Mouse (Mus musculus) stomach, postnatal 0 days (tissue): ENCODE measurements at regions not wholly inside any gene's neighbourhood (a gene's known extent, or its start where the extent isn't known, plus 50 kb on each side); places are given as distances from the start of the nearest gene placed in this dataset.

Experiments
- ATAC-seq: fragments of 200-750 bp; cut with Nextera tagmentation; 2 replicates; pipeline ENCODE4 v1.8.0; 2017; ENCODE audit not compliant: low FRiP score, low TSS enrichment
- DNase-seq: peaks from one replicate; pipeline ENCODE4 v3.0.0-alpha.2; 2016; ENCODE audit warnings: low spot score
- H3K27ac ChIP-seq: fragments of 300-500 bp; sonication (generic); replicated peaks from 2 replicates; pipeline ENCODE4 v1.5.1; 2014; ENCODE audit warnings: mild to moderate bottlenecking, control low read depth
- H3K27me3 ChIP-seq: fragments of 300-500 bp; sonication (generic); 2 replicates; pipeline ENCODE4 v1.6.1; 2014; ENCODE audit warnings: low read length; ENCODE audit not compliant: control insufficient read depth, insufficient read depth
- H3K36me3 ChIP-seq: fragments of 300-500 bp; sonication (generic); 2 replicates; pipeline ENCODE4 v1.6.1; 2014; ENCODE audit warnings: low read length, mixed read lengths; ENCODE audit not compliant: control insufficient read depth, insufficient read depth
- H3K4me1 ChIP-seq: fragments of 300-500 bp; sonication (generic); replicated peaks from 2 replicates; pipeline ENCODE4 v1.6.1; 2014; ENCODE audit warnings: antibody characterized with exemption; ENCODE audit not compliant: control insufficient read depth, insufficient read depth
- H3K4me2 ChIP-seq: fragments of 300-500 bp; sonication (generic); replicated peaks from 2 replicates; pipeline ENCODE4 v1.6.1; 2014; ENCODE audit warnings: low read depth, mild to moderate bottlenecking, control low read depth, moderate library complexity
- H3K4me3 ChIP-seq: fragments of 300-500 bp; sonication (generic); 2 replicates; pipeline ENCODE4 v1.5.1; 2014; ENCODE audit warnings: low read depth, low read length, control low read depth
- H3K9ac ChIP-seq: fragments of 300-500 bp; sonication (generic); 2 replicates; pipeline ENCODE4 v1.6.1; 2014; ENCODE audit warnings: mild to moderate bottlenecking, low read length, control low read depth, mixed read lengths
- H3K9me3 ChIP-seq: fragments of 300-500 bp; sonication (generic); 2 replicates; pipeline ENCODE4 v1.6.1; 2016; ENCODE audit warnings: low read length; ENCODE audit not compliant: control insufficient read depth
- CTCF ChIP-seq: IDR thresholded peaks from 2 replicates; pipeline ENCODE4 v1.5.1; 2016; ENCODE audit warnings: antibody characterized with exemption, low read depth, mild to moderate bottlenecking, moderate library complexity
- EP300 ChIP-seq: optimal IDR thresholded peaks from 2 replicates; pipeline ENCODE3; 2016; ENCODE audit warnings: antibody characterized with exemption
- WGBS: fragments of 180-500 bp; shearing (Covaris S2); extraction: QIAGEN DNeasy Blood & Tissue Kit; methylation state at CpG from one replicate; pipeline ENCODE4 v1.1.7; 2014; 5-methylcytosine and 5-hydroxymethylcytosine counted together

DNA sequence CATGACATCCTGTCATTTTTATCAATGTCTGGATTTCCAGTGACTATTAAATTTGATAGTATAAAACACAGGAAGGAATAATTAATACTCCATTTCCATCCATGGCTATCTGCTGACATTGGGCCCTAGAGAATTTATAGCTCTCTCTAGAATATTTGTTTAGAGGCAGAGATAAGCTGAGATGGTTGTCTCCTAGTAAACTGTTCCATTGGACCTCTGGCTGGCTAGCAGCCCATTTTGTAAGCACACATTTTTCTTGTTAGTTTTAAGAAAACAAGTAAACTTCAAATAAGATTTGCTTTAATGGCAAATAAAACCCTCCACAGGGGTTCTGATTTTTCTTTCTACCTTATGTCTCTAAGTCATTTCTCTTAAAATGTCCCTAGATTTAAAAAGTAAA lies 288.9 kb downstream of the C1d start:
- H3K36me3 ChIP-seq = no peaks in the 10 kb centered on the region
- ATAC-seq (no peak), DNase-seq (no peak)
- no peak overlapping the region for H3K4me2 ChIP-seq
- no peak overlapping the region for H3K27ac ChIP-seq
- TF ChIP-seq EP300 = no peak
- TF ChIP-seq CTCF = no peak
- H3K4me1 ChIP-seq = no peaks in the 10 kb centered on the region
- no peak overlapping the region for H3K4me3 ChIP-seq
- H3K27me3 ChIP-seq = no peaks in the 10 kb centered on the region
- no peaks in the 10 kb centered on the region for H3K9me3 ChIP-seq
- H3K9ac ChIP-seq = no peak overlapping the region

- Histone ChIP-seq H3K9ac (no peak overlapping the region), H3K27me3 (no peaks in the 10 kb centered on the region), H3K27ac (no peak overlapping the region), H3K9me3 (no peaks in the 10 kb centered on the region), H3K36me3 (no peaks in the 10 kb centered on the region), H3K4me3 (no peak overlapping the region), H3K4me1 (no peaks in the 10 kb centered on the region), H3K4me2 (no peak overlapping the region)
- DNase-seq (no peak), ATAC-seq (no peak)
- TF ChIP-seq CTCF (no peak), EP300 (no peak)
- 80% methylated on average over 5 of the region's 5 CpGs for WGBS
Measured at GRCm38 (mm10) chr11:17549148-17549547, 291.8 kb downstream of the C1d start.

GRCm38 (mm10) chr11:17555276-17555675 lies 297.9 kb downstream of the C1d start:
- no peak overlapping the region for H3K4me2 ChIP-seq
- DNase-seq (no peak), ATAC-seq (no peak)
- TF ChIP-seq EP300 (no peak), CTCF (no peak)
- no peaks in the 10 kb centered on the region for H3K9me3 ChIP-seq
- H3K27me3 ChIP-seq = no peaks in the 10 kb centered on the region
- H3K4me3 ChIP-seq = no peak overlapping the region
- no peak overlapping the region for H3K9ac ChIP-seq
- WGBS = 49% methylated on average over 3 of the region's 3 CpGs
- H3K4me1 ChIP-seq = no peaks in the 10 kb centered on the region
- H3K36me3 ChIP-seq = no peaks in the 10 kb centered on the region
- no peak overlapping the region for H3K27ac ChIP-seq

GRCm38 (mm10) chr11:17591780-17592487 lies 334.6 kb downstream of the C1d start:
- ATAC-seq = no peak
- WGBS = 59% methylated on average over 3 of the region's 3 CpGs

DNA sequence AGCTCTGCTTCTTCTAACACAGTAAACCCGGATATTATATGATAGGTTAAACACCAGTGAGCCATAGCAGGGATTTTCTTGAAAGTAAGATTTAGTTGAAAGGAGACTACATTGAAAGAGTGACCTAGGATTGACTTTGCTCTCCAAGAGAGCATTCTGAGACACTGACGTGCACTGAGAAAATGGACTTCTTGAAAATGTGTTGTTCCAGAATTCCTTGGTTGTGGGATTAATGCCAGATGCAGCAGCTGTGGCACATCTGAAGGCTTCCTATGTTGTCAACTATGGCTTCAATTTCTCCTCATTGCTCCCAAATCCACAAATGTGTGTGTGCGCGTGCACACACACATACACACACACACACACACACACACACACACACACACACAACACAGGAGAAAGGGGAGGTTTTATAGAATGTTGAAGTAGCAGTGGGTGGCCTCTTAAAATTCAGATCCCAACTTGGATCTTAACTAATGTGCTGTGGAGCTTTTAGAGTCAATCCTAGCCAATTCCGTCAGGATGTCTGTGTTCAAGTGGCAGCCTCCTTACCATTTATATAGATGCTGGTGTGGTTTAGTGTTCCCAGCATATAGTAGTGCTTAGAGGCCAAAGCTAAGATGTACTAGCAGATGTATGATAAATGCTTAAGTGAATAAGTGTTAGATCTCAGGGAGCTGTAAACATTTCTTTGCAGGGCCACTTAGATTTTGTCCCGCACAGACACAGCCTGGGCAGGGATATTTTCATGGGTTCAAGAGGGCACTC lies 346.5 kb downstream of the C1d start:
- Histone ChIP-seq H3K4me3 (no peak overlapping the region), H3K27me3 (no peaks in the 10 kb centered on the region), H3K27ac (peak overlapping the region; percentile 45), H3K4me2 (no peak overlapping the region), H3K9ac (no peak overlapping the region), H3K36me3 (no peaks in the 10 kb centered on the region), H3K9me3 (no peaks in the 10 kb centered on the region), H3K4me1 (no peaks in the 10 kb centered on the region)
- TF ChIP-seq CTCF (no peak), EP300 (no peak)
- WGBS = 45% methylated on average over 6 of the region's 6 CpGs
- ATAC-seq (no peak), DNase-seq (peak; percentile 19)

More at GRCm38 (mm10) chr11:17591780-17592487, 334.6 kb downstream of the C1d start:
- no peak for TF ChIP-seq CTCF
- TF ChIP-seq EP300 = no peak
- Histone ChIP-seq H3K27me3 (no peaks in the 10 kb centered on the region), H3K9ac (no peak overlapping the region), H3K9me3 (no peaks in the 10 kb centered on the region), H3K4me3 (no peak overlapping the region), H3K4me1 (no peaks in the 10 kb centered on the region), H3K27ac (no peak overlapping the region), H3K36me3 (no peaks in the 10 kb centered on the region), H3K4me2 (no peak overlapping the region)
- no peak for DNase-seq
